Mouse (Mus musculus): ENCODE data around the gene Atp8a2. TPM values are rescaled to one million over a fixed set of nuclear protein-coding genes. Genes with fewer than 3 reads are reported as not detected.

Atp8a2 gene
- total RNA-seq (2021), result 10 to 100 TPM; 45.3 to 46.9 TPM
- long read RNA-seq, experiment 1, partial matches to known transcripts, result 0 of 8 reads
- long read RNA-seq, experiment 1, other reads (novel, unspliced or antisense), result 8 of 8 reads
- long read RNA-seq, experiment 2, full-length matches to known transcripts, result 1 of 9 reads
- long read RNA-seq, experiment 2, partial matches to known transcripts, result 1 of 9 reads
- long read RNA-seq, experiment 2, other reads (novel, unspliced or antisense), result 7 of 9 reads

GRCm38 (mm10) chr14:60196884-60197283 lies at the start of gene Atp8a2:
Gene Atp8a2 (minus strand): TSS chr14:60197179.
- Histone ChIP-seq H3K4me3 (no peak within 1 kb of the TSS), H3K27ac (no peak within 1 kb of the TSS)
- DNase-seq (ENCODE audit: low spot score in 2 of 2), result no peak
- no peak for TF ChIP-seq CTCF (conservative IDR thresholded peaks at IDR 0.05)

GRCm38 (mm10) chr14:60238551-60238950 lies 41.6 kb upstream of the Atp8a2 start:
- Histone ChIP-seq H3K4me3 (no peak overlapping the region), H3K27ac (no peak overlapping the region)
- no peak for DNase-seq (ENCODE audit: low spot score in 2 of 2)
- no peak for TF ChIP-seq CTCF (conservative IDR thresholded peaks at IDR 0.05)

GRCm38 (mm10) chr14:60219886-60220285 lies 22.9 kb upstream of the Atp8a2 start:
- peak; percentile 68 to 73 for DNase-seq (ENCODE audit: low spot score in 2 of 2)
- no peak for TF ChIP-seq CTCF (conservative IDR thresholded peaks at IDR 0.05)
- no peak overlapping the region for H3K4me3 ChIP-seq
- no peak overlapping the region for H3K27ac ChIP-seq

GRCm38 (mm10) chr14:60217616-60218015 lies 20.6 kb upstream of the Atp8a2 start:
- no peak overlapping the region for H3K27ac ChIP-seq
- no peak overlapping the region for H3K4me3 ChIP-seq
- DNase-seq (ENCODE audit: low spot score in 2 of 2), result no peak
- TF ChIP-seq CTCF (conservative IDR thresholded peaks at IDR 0.05), result no peak

GRCm38 (mm10) chr14:60216125-60216524 lies 19.1 kb upstream of the Atp8a2 start:
- no peak overlapping the region for H3K27ac ChIP-seq
- no peak for TF ChIP-seq CTCF (conservative IDR thresholded peaks at IDR 0.05)
- no peak overlapping the region for H3K4me3 ChIP-seq
- no peak for DNase-seq (ENCODE audit: low spot score in 2 of 2)

- H3K27ac ChIP-seq, result no peak overlapping the region
- no peak for DNase-seq (ENCODE audit: low spot score in 2 of 2)
- no peak for TF ChIP-seq CTCF (conservative IDR thresholded peaks at IDR 0.05)
- H3K4me3 ChIP-seq, result no peak overlapping the region
These were observed 18.0 kb upstream of the Atp8a2 start for GRCm38 (mm10) chr14:60215000-60215399.

DNA sequence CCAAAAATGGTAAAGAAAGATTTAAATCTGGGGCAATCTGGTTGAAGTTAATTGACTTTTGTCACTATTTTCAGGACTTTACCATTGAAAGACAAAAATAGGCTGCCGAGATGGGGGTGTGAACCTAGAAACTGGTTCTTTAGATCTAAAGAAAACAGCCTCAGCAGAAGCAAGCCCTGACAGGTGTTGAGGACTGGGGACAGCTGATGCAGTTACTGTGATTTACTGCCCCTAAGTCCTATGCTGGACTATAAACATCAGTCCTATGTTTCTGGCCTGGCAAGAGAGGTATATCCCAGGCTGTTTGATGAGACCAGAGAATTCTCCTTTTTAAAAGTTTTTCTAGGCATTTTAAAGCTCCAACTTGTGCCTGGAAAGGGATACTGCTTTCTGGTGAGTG lies 17.1 kb upstream of the Atp8a2 start:
- H3K27ac ChIP-seq, result no peak overlapping the region
- no peak overlapping the region for H3K4me3 ChIP-seq
- no peak for TF ChIP-seq CTCF (conservative IDR thresholded peaks at IDR 0.05)
- no peak for DNase-seq (ENCODE audit: low spot score in 2 of 2)

DNA sequence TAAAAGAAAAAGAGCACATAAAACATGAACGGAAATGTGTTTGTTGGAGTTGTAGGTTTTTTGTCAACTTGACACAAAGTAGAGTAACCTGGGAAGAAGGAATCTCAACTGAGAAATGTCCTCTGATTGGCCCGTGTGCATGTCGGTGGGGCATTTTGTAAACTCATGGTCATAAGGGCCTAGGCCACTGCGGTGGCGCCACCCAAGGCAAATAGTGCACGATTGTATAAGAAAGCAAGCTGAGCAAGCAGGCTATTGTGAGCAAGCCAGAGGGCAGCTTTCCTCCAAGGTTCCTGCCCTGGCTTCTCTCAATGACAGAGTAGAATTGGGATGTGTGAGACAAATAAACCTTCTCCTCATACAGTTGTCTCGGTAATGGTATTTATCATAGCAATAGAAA lies 12.2 kb upstream of the Atp8a2 start:
- TF ChIP-seq CTCF (conservative IDR thresholded peaks at IDR 0.05), result no peak
- DNase-seq (ENCODE audit: low spot score in 2 of 2), result no peak
- H3K4me3 ChIP-seq, result no peak overlapping the region
- H3K27ac ChIP-seq, result no peak overlapping the region

- no peak overlapping the region for H3K27ac ChIP-seq
- no peak for DNase-seq (ENCODE audit: low spot score in 2 of 2)
- no peak overlapping the region for H3K4me3 ChIP-seq
- TF ChIP-seq CTCF (conservative IDR thresholded peaks at IDR 0.05), result no peak
These were observed 8.0 kb upstream of the Atp8a2 start for GRCm38 (mm10) chr14:60204993-60205392.

DNA sequence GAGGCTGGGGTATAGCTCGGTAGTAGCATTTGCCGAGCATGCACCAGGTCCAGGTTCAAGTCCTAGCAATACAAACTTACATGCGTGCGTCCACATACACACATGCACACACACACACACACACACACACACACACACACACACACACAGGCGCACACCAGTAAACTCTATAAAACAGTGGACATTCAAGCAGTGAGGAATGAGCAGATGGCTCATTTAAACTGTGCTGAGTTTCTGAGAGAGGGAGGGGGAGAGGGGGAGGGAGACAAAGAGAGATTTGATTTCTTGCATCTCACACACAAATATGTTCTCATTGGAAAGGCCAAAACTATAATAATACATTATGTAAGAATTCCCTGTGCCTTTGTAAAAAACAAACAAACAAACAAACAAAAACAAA lies 980 bp downstream of the Atp8a2 start:
- no peak overlapping the region for H3K4me3 ChIP-seq
- no peak for TF ChIP-seq CTCF (conservative IDR thresholded peaks at IDR 0.05)
- no peak overlapping the region for H3K27ac ChIP-seq
- DNase-seq (ENCODE audit: low spot score in 2 of 2), result no peak

- no peak for DNase-seq (ENCODE audit: low spot score in 2 of 2)
- H3K27ac ChIP-seq, result no peak overlapping the region
- no peak overlapping the region for H3K4me3 ChIP-seq
- no peak for TF ChIP-seq CTCF (conservative IDR thresholded peaks at IDR 0.05)
These were observed 2.4 kb downstream of the Atp8a2 start for GRCm38 (mm10) chr14:60194606-60195005.

- no peak for TF ChIP-seq CTCF (conservative IDR thresholded peaks at IDR 0.05)
- DNase-seq (ENCODE audit: low spot score in 2 of 2), result peak in 1 of 2 experiments; percentile 4
- no peak overlapping the region for H3K4me3 ChIP-seq
- peak overlapping the region; percentile 32; the same call in 1 of the 2 replicates for H3K27ac ChIP-seq
These were observed 7.2 kb downstream of the Atp8a2 start for GRCm38 (mm10) chr14:60189771-60190170.

DNA sequence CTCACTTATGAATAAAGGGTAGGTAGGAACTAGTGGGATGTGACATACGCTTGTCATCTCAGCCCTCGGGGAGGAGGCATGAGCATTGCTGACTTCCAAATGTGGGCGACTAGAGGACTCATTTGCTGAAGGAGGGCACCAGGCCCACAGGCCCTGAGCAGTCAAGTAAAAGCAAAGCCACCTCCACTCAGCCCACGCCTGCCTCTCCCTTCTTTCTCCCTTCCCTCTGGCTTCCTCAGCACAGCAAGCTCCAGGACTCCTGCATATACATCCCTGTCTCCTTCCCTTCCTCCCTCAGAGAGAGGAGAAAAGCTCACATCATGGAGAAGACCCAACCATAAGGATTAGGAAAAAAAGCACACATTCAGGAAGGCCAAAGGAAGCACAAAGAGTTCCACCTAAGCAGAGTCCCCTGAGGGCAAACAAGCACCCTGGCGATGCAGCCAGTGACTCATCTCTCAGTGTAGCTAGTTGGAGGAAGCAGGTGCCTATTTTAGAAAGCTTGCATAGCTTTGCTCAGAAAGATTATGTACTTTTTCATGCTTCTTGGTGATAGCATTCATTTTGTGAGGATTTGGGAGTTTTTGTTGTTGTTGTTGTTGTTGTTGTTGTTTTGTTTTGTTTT lies 8.7 kb downstream of the Atp8a2 start:
- Histone ChIP-seq H3K4me3 (no peak overlapping the region), H3K27ac (no peak overlapping the region)
- DNase-seq (ENCODE audit: low spot score in 2 of 2), result no peak
- no peak for TF ChIP-seq CTCF (conservative IDR thresholded peaks at IDR 0.05)

DNA sequence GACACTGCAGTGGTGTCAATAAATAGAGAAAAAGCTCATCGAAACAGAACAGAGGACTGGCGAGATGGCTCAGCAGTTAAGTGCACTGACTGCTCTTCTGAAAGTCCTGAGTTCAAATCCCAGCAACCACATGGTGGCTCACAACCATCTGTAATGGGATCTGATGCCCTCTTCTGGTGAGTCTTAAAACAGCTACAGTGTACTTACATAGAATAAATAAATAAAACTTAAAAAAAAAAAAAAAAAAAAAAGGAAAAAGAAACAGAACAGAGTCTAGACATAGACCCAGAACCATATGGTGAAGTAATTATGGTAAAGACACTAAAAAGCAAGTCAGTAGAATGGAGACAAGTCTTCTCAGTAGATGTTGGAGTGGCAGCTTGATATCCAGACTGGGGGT lies 15.7 kb downstream of the Atp8a2 start:
- no peak overlapping the region for H3K27ac ChIP-seq
- DNase-seq (ENCODE audit: low spot score in 2 of 2), result no peak
- TF ChIP-seq CTCF (conservative IDR thresholded peaks at IDR 0.05), result peak; percentile 59
- no peak overlapping the region for H3K4me3 ChIP-seq

Data from layer of hippocampus, adult 2 months (tissue).